Mouse (Mus musculus) bone marrow, adult 2 months (tissue): ENCODE measurements around the gene Rsg1. TPM values are rescaled to one million over a fixed set of nuclear protein-coding genes. Genes with fewer than 3 reads are reported as not detected.

Experiments used
- H3K27ac ChIP-seq: fragments of 200-500 bp; 2 replicates; pipeline ENCODE4 v1.5.1; 2012; ENCODE audit warnings: low read depth, mild to moderate bottlenecking, control low read depth, inconsistent platforms, low read length; ENCODE audit not compliant: control insufficient read depth, poor library complexity, insufficient read depth
- H3K4me1 ChIP-seq: fragments of 200-500 bp; 2 replicates; pipeline ENCODE4 v1.6.1; 2011; ENCODE audit warnings: low read length; ENCODE audit not compliant: control insufficient read depth, insufficient read depth
- H3K4me3 ChIP-seq: fragments of 200-500 bp; replicated peaks from 2 replicates; pipeline ENCODE3; 2011; ENCODE audit warnings: mild to moderate bottlenecking, low read depth, low read length, control low read depth; ENCODE audit not compliant: control insufficient read depth
- CTCF ChIP-seq: fragments of 200-500 bp; IDR thresholded peaks from 2 replicates; pipeline ENCODE4 v1.5.1; 2011; ENCODE audit warnings: low read length, control low read depth; ENCODE audit not compliant: control insufficient read depth, insufficient read depth
- POLR2A ChIP-seq: fragments of 200-500 bp; IDR thresholded peaks from 2 replicates; pipeline ENCODE4 v1.6.1; 2011; ENCODE audit warnings: low read depth, mild to moderate bottlenecking, control low read depth, low read length, borderline replicate concordance; ENCODE audit not compliant: control insufficient read depth
- WGBS: fragments of 180-500 bp; shearing (Covaris S2); methylation state at CpG from one replicate; pipeline ENCODE4 v1.1.7; 2018; 5-methylcytosine and 5-hydroxymethylcytosine counted together
- polyA plus RNA-seq: library from polyadenylated mRNA; stranded (reverse); fragments of >200 nt; gene quantifications from 2 replicates; pipeline ENCODE4 v1.2.4, GENCODE M21; 2011; ENCODE audit warnings: low replicate concordance; ENCODE audit not compliant: missing spikeins, insufficient read depth, insufficient read length

Gene Rsg1
- polyA plus RNA-seq, result 2.1 TPM in 1 of 2 replicates, not detected in the other

DNA sequence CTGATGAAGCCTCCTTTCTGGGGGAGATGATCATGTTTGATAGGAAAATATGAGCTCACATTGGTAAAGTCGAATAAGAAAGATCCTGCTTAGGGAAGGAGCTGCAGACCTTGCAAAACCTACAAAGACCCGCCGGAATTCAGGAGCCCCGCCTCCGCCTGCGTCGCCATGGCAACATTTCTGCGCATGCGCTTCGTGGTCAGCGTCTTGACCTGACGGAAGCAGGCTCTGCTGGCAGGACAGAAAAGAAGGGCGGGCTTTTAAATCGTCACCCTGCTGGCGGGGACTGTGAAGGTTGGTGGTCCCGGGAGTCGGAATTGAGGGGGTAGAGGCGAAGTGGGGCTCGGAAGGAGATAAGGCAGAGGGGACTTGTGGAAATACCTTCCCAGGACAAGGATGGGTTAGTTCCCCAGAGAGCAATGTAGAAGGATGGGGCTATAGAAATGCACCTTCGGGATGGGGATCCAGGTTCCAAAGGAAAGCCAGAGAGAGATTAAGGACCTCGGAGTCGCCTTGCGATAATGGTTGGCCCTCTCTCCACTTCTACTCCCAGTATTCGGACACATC lies at the start of gene Rsg1:
Gene Rsg1 (plus strand): TSS at position 187 of the 567 bp plus-strand sequence.
- H3K4me1 ChIP-seq, result no peaks in the 10 kb centered on the region; the same call in 1 of the 2 replicates
- 0 out of 2 replicates have a peak, but pooled peaks have one; percentile 5 for TF ChIP-seq CTCF
- TF ChIP-seq POLR2A, result no peak
- H3K27ac ChIP-seq, result no peak within 1 kb of the TSS
- under 1% methylated on average over 24 of the region's 24 CpGs for WGBS
- H3K4me3 ChIP-seq, result peak within 1 kb of the TSS; percentile 58

- Histone ChIP-seq H3K4me3 (no peak overlapping the region), H3K27ac (no peak overlapping the region), H3K4me1 (peaks cover 5% of the 10 kb centered on the region)
- 86% methylated on average over 8 of the region's 8 CpGs for whole genome bisulfite sequencing
- no peak for TF ChIP-seq POLR2A
- no peak for TF ChIP-seq CTCF
These were observed 47.9 kb upstream of the Rsg1 start for GRCm38 (mm10) chr4:141165744-141166292.

GRCm38 (mm10) chr4:141167156-141167555 lies 46.6 kb upstream of the Rsg1 start:
- peaks cover 1% of the 10 kb centered on the region for H3K4me1 ChIP-seq
- H3K27ac ChIP-seq, result no peak overlapping the region
- no peak overlapping the region for H3K4me3 ChIP-seq
- WGBS, result 96% methylated on average over 3 of the region's 3 CpGs
- no peak for TF ChIP-seq POLR2A
- TF ChIP-seq CTCF, result no peak

DNA sequence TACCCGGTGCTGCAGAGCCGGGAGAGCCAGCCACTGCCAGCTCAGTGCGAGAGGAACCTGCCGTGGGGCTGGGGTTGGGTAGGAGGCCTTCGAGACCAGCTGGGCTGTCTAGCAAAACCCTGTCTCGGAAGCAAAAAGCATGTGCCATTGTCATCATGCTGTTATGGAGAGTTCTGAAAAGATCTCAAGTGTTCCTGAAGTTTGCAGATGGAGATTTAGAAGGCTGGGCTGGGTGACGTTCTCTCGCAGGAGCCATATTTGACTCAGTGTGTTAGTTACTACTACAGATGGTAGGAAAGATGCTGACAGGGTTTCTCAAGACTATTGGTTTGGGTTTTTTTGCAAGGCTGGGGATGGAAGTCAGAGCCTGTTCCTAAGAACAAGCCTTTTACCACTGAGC lies 41.6 kb upstream of the Rsg1 start:
- Histone ChIP-seq H3K27ac (no peak overlapping the region), H3K4me3 (no peak overlapping the region), H3K4me1 (no peaks in the 10 kb centered on the region; the same call in 1 of the 2 replicates)
- no peak for TF ChIP-seq POLR2A
- TF ChIP-seq CTCF, result no peak
- 94% methylated on average over 8 of the region's 8 CpGs for WGBS

DNA sequence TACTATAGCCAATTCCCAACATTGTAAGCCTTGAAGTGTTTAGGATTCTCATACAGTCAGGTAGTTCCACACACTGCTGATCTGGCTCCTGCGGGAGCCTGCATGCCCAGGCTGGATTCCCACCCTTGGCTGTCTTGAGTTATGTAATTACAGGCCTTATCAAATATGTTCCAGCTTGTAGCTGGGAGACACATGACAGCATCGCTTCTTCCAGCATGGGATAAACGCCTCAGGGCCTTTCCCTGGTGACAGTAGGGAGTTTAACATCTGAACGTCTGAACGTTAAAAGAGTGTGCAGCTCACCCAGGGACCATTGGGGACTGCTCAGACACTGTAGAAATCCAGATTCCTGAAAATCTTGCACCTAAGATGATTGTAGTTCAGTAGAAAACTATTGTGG lies 38.0 kb upstream of the Rsg1 start:
- WGBS, result 89% methylated on average over 5 of the region's 5 CpGs
- no peaks in the 10 kb centered on the region for H3K4me1 ChIP-seq
- TF ChIP-seq POLR2A (no peak), CTCF (no peak)
- H3K27ac ChIP-seq, result no peak overlapping the region
- H3K4me3 ChIP-seq, result no peak overlapping the region

DNA sequence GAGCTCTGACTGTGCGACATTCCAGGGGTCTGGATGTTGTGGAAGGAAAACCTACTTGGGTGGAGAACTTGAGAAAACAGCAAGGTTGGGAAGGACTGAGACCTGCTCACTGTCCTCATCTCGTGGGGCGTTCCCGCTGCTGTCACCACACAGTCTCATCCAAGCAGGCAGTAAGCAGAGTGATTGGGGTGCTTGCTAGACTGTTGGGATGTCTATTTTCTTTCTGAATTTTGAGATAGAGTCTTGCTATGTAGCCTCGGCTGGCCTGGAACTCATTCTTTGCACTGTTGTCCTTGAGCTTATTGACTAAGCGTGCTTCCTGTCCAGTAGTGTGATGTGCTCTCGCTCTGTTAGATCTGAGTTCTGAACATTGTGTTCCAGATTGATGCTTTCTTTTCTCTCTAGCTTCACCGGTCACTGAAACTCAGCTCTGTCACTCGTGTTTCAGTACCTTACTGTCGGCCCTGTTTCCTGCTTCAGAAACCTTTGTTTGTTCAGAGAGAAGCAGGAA lies 37.4 kb upstream of the Rsg1 start:
- no peak overlapping the region for H3K4me3 ChIP-seq
- no peak overlapping the region for H3K27ac ChIP-seq
- TF ChIP-seq POLR2A (no peak), CTCF (no peak)
- H3K4me1 ChIP-seq, result no peaks in the 10 kb centered on the region; the same call in 1 of the 2 replicates
- 84% methylated on average over 10 of the region's 10 CpGs for WGBS

- H3K27ac ChIP-seq, result peak overlapping the region; percentile 5; the same call in 1 of the 2 replicates
- TF ChIP-seq CTCF, result no peak
- TF ChIP-seq POLR2A, result no peak
- peaks cover 1% of the 10 kb centered on the region; the same call in 1 of the 2 replicates for H3K4me1 ChIP-seq
- no peak overlapping the region for H3K4me3 ChIP-seq
- WGBS, result 74% methylated on average over 4 of the region's 4 CpGs
These were observed 35.3 kb upstream of the Rsg1 start for GRCm38 (mm10) chr4:141178500-141178899.

GRCm38 (mm10) chr4:141180831-141181230 lies 32.9 kb upstream of the Rsg1 start:
- TF ChIP-seq CTCF (no peak), POLR2A (no peak)

More at GRCm38 (mm10) chr4:141180831-141181230, 32.9 kb upstream of the Rsg1 start:
- Histone ChIP-seq H3K27ac (no peak overlapping the region), H3K4me3 (no peak overlapping the region), H3K4me1 (peaks cover 1% of the 10 kb centered on the region; the same call in 1 of the 2 replicates)
- WGBS, result 91% methylated on average over 8 of the region's 8 CpGs
